Mouse (Mus musculus) limb, embryonic 13.5 days (tissue): ENCODE data around the gene Vps16. TPM values are rescaled to one million over a fixed set of nuclear protein-coding genes. Genes with fewer than 3 reads are reported as not detected.

Source experiments
- ATAC-seq: fragments of 200-750 bp; cut with Nextera tagmentation; 2 replicates; pipeline ENCODE4 v1.8.0; 2017; ENCODE audit warnings: low read depth, moderate number of reproducible peaks, moderate TSS enrichment; ENCODE audit not compliant: low FRiP score
- H3K27ac ChIP-seq: fragments of 300-500 bp; sonication (generic); 2 replicates; pipeline ENCODE4 v1.5.1; 2015; ENCODE audit warnings: inconsistent platforms, mild to moderate bottlenecking, moderate library complexity
- H3K27me3 ChIP-seq: fragments of 300-500 bp; sonication (generic); 2 replicates; pipeline ENCODE4 v1.6.1; 2015; ENCODE audit warnings: mild to moderate bottlenecking, inconsistent platforms
- H3K36me3 ChIP-seq: fragments of 300-500 bp; sonication (generic); 2 replicates; pipeline ENCODE4 v1.6.1; 2015; ENCODE audit warnings: inconsistent platforms, mild to moderate bottlenecking, moderate library complexity
- H3K4me1 ChIP-seq: fragments of 300-500 bp; sonication (generic); 2 replicates; pipeline ENCODE4 v1.6.1; 2015; ENCODE audit warnings: inconsistent platforms
- H3K4me2 ChIP-seq: fragments of 300-500 bp; sonication (generic); replicated peaks from 2 replicates; pipeline ENCODE4 v1.6.1; 2015; ENCODE audit warnings: inconsistent platforms, mild to moderate bottlenecking, moderate library complexity
- H3K4me3 ChIP-seq: fragments of 300-500 bp; sonication (generic); 2 replicates; pipeline ENCODE4 v1.5.1; 2015; ENCODE audit warnings: moderate library complexity, mild to moderate bottlenecking, inconsistent platforms
- H3K9ac ChIP-seq: fragments of 300-500 bp; sonication (generic); 2 replicates; pipeline ENCODE4 v1.6.1; 2015; ENCODE audit warnings: mild to moderate bottlenecking, inconsistent platforms
- H3K9me3 ChIP-seq: fragments of 300-500 bp; sonication (generic); 2 replicates; pipeline ENCODE4 v1.6.1; 2016; ENCODE audit warnings: inconsistent platforms
- WGBS: fragments of 180-500 bp; shearing (Covaris S2); methylation state at CpG from one replicate; pipeline ENCODE4 v1.1.7; 2015; 5-methylcytosine and 5-hydroxymethylcytosine counted together
- polyA plus RNA-seq: library from polyadenylated mRNA; unstranded; fragments of >200 nt; fragmentation: Nextera tagmentation; extraction: Ambion mirVana; gene quantifications from 2 replicates; pipeline ENCODE4 v1.2.1, GENCODE M21; 2015

The Vps16 gene
- polyA plus RNA-seq = 113 and 122 TPM in 2 replicates

- WGBS = under 1% methylated on average over 58 of the region's 58 CpGs
- Histone ChIP-seq H3K36me3 (peaks cover 15% of the 10 kb centered on the region), H3K4me2 (peak within 1 kb of the TSS; percentile 84), H3K9me3 (no peaks in the 10 kb centered on the region), H3K27me3 (no peaks in the 10 kb centered on the region), H3K9ac (peak within 1 kb of the TSS; percentile 90), H3K27ac (peak within 1 kb of the TSS; percentile 93), H3K4me1 (peaks cover 30% of the 10 kb centered on the region), H3K4me3 (peak within 1 kb of the TSS; percentile 89)
- peak; percentile 93 for ATAC-seq
Observed at GRCm38 (mm10) chr2:130424126-130424853, at the start of gene Vps16, which contains the start of gene Pced1a. Gene Vps16, plus strand, starts transcription at chr2:130424339. Gene Pced1a, minus strand, starts transcription at chr2:130424701.

- Histone ChIP-seq H3K27me3 (0 out of 2 replicates have a peak, but pooled peaks cover 3% of the 10 kb centered on the region), H3K4me3 (no peak overlapping the region), H3K9ac (no peak overlapping the region), H3K36me3 (no peaks in the 10 kb centered on the region), H3K4me2 (no peak overlapping the region), H3K9me3 (no peaks in the 10 kb centered on the region), H3K4me1 (no peaks in the 10 kb centered on the region), H3K27ac (no peak overlapping the region)
- WGBS = 68% methylated on average over 4 of the region's 4 CpGs
- ATAC-seq = no peak
Observed at GRCm38 (mm10) chr2:130374951-130375350, 49.2 kb upstream of the Vps16 start.

- Histone ChIP-seq H3K4me2 (no peak overlapping the region), H3K9me3 (no peaks in the 10 kb centered on the region), H3K9ac (no peak overlapping the region), H3K27ac (no peak overlapping the region), H3K27me3 (0 out of 2 replicates have a peak, but pooled peaks cover 3% of the 10 kb centered on the region), H3K4me3 (no peak overlapping the region), H3K4me1 (no peaks in the 10 kb centered on the region), H3K36me3 (no peaks in the 10 kb centered on the region)
- ATAC-seq = no peak
- 36% methylated on average over 3 of the region's 3 CpGs for WGBS
Observed at GRCm38 (mm10) chr2:130383205-130383604, 40.9 kb upstream of the Vps16 start.

GRCm38 (mm10) chr2:130383895-130384294, 40.2 kb upstream of the Vps16 start:
- 57% methylated on average over 6 of the region's 6 CpGs for WGBS
- H3K4me2 ChIP-seq = no peak overlapping the region
- H3K36me3 ChIP-seq = no peaks in the 10 kb centered on the region
- H3K27me3 ChIP-seq = 0 out of 2 replicates have a peak, but pooled peaks cover 3% of the 10 kb centered on the region
- H3K4me1 ChIP-seq = no peaks in the 10 kb centered on the region
- no peaks in the 10 kb centered on the region for H3K9me3 ChIP-seq
- H3K27ac ChIP-seq = no peak overlapping the region
- no peak for ATAC-seq
- H3K4me3 ChIP-seq = no peak overlapping the region
- no peak overlapping the region for H3K9ac ChIP-seq

- H3K27me3 ChIP-seq = no peaks in the 10 kb centered on the region
- ATAC-seq = no peak
Observed at GRCm38 (mm10) chr2:130386212-130386611, 37.9 kb upstream of the Vps16 start.

GRCm38 (mm10) chr2:130388796-130389195, 35.3 kb upstream of the Vps16 start:
- no peak overlapping the region for H3K9ac ChIP-seq
- H3K4me1 ChIP-seq = no peaks in the 10 kb centered on the region
- no peak overlapping the region for H3K4me3 ChIP-seq
- no peaks in the 10 kb centered on the region for H3K9me3 ChIP-seq
- no peak overlapping the region for H3K4me2 ChIP-seq
- peaks cover 33% of the 10 kb centered on the region for H3K36me3 ChIP-seq
- no peak overlapping the region for H3K27ac ChIP-seq
- WGBS = 85% methylated on average over 2 of the region's 2 CpGs
- no peaks in the 10 kb centered on the region for H3K27me3 ChIP-seq
- no peak for ATAC-seq

More at GRCm38 (mm10) chr2:130386212-130386611, 37.9 kb upstream of the Vps16 start:
- no peak overlapping the region for H3K4me2 ChIP-seq
- no peak overlapping the region for H3K4me3 ChIP-seq
- H3K27ac ChIP-seq = no peak overlapping the region
- no peak overlapping the region for H3K9ac ChIP-seq
- no peaks in the 10 kb centered on the region for H3K4me1 ChIP-seq
- H3K36me3 ChIP-seq = peaks cover 11% of the 10 kb centered on the region
- no peaks in the 10 kb centered on the region for H3K9me3 ChIP-seq
- 62% methylated on average over 1 of the region's 1 CpGs for WGBS

GRCm38 (mm10) chr2:130390993-130391625, 33.0 kb upstream of the Vps16 start:
- WGBS = 79% methylated on average over 11 of the region's 11 CpGs
- no peak for ATAC-seq
- Histone ChIP-seq H3K9me3 (no peaks in the 10 kb centered on the region), H3K4me1 (peaks cover 13% of the 10 kb centered on the region), H3K4me2 (no peak overlapping the region), H3K27me3 (no peaks in the 10 kb centered on the region), H3K27ac (no peak overlapping the region), H3K36me3 (peaks cover 55% of the 10 kb centered on the region), H3K4me3 (no peak overlapping the region), H3K9ac (no peak overlapping the region)

- WGBS = 87% methylated on average over 3 of the region's 3 CpGs
- ATAC-seq = no peak
- no peak overlapping the region for H3K27ac ChIP-seq
- H3K36me3 ChIP-seq = peaks cover 55% of the 10 kb centered on the region
- no peak overlapping the region for H3K4me2 ChIP-seq
- H3K9ac ChIP-seq = no peak overlapping the region
- H3K4me3 ChIP-seq = no peak overlapping the region
- H3K4me1 ChIP-seq = peaks cover 23% of the 10 kb centered on the region
- H3K27me3 ChIP-seq = no peaks in the 10 kb centered on the region
- no peaks in the 10 kb centered on the region for H3K9me3 ChIP-seq
Observed at GRCm38 (mm10) chr2:130392836-130393235, 31.3 kb upstream of the Vps16 start.

GRCm38 (mm10) chr2:130395696-130396095, 28.4 kb upstream of the Vps16 start:
- H3K4me1 ChIP-seq = peaks cover 32% of the 10 kb centered on the region
- H3K27me3 ChIP-seq = no peaks in the 10 kb centered on the region
- no peak overlapping the region for H3K27ac ChIP-seq
- no peak overlapping the region for H3K4me3 ChIP-seq
- ATAC-seq = no peak
- peaks cover 49% of the 10 kb centered on the region for H3K36me3 ChIP-seq
- no peaks in the 10 kb centered on the region for H3K9me3 ChIP-seq
- WGBS = 92% methylated on average over 11 of the region's 11 CpGs
- peak overlapping the region; percentile 85 for H3K4me2 ChIP-seq
- H3K9ac ChIP-seq = peak overlapping the region; percentile 90

- Histone ChIP-seq H3K36me3 (peaks cover 36% of the 10 kb centered on the region), H3K27ac (peak within 1 kb of the TSS; percentile 88), H3K4me3 (peak within 1 kb of the TSS; percentile 71), H3K4me1 (peaks cover 36% of the 10 kb centered on the region), H3K9ac (peak within 1 kb of the TSS; percentile 90), H3K27me3 (no peaks in the 10 kb centered on the region), H3K4me2 (peak within 1 kb of the TSS; percentile 85), H3K9me3 (no peaks in the 10 kb centered on the region)
- WGBS = under 1% methylated on average over 44 of the region's 53 CpGs
- peak; percentile 92 for ATAC-seq
Observed at GRCm38 (mm10) chr2:130397186-130397985, 26.8 kb upstream of the Vps16 start, which contains the start of gene Cpxm1. Gene Cpxm1, minus strand, starts transcription at chr2:130397574.

GRCm38 (mm10) chr2:130398091-130398490, 26.0 kb upstream of the Vps16 start:
- H3K36me3 ChIP-seq = peaks cover 29% of the 10 kb centered on the region
- H3K9ac ChIP-seq = peak overlapping the region; percentile 90
- no peaks in the 10 kb centered on the region for H3K27me3 ChIP-seq
- WGBS = 11% methylated on average over 14 of the region's 14 CpGs
- H3K4me1 ChIP-seq = peaks cover 36% of the 10 kb centered on the region
- peak overlapping the region; percentile 85 for H3K4me2 ChIP-seq
- no peak for ATAC-seq
- H3K4me3 ChIP-seq = peak overlapping the region; percentile 71
- no peaks in the 10 kb centered on the region for H3K9me3 ChIP-seq
- peak overlapping the region; percentile 88 for H3K27ac ChIP-seq

GRCm38 (mm10) chr2:130400046-130400445, 24.1 kb upstream of the Vps16 start:
- Histone ChIP-seq H3K36me3 (peaks cover 9% of the 10 kb centered on the region), H3K4me3 (no peak overlapping the region), H3K27ac (no peak overlapping the region), H3K9me3 (no peaks in the 10 kb centered on the region), H3K4me1 (peaks cover 34% of the 10 kb centered on the region), H3K4me2 (no peak overlapping the region), H3K9ac (no peak overlapping the region), H3K27me3 (no peaks in the 10 kb centered on the region)
- ATAC-seq = no peak
- WGBS = 92% methylated on average over 1 of the region's 1 CpGs
